Mouse (Mus musculus) CH12.LX (cell line): ENCODE data around the gene Adgrg5.

Source experiments
- BHLHE40 ChIP-seq: IDR thresholded peaks from 2 replicates; pipeline ENCODE4 v1.6.1; 2011; ENCODE audit warnings: mild to moderate bottlenecking, low read depth, low read length, improper control_type of control experiment
- CTCF ChIP-seq, 2 experiments: IDR thresholded peaks in 1 of 2; conservative IDR thresholded peaks in 1 of 2; 2 replicates each; pipeline ENCODE4 v1.5.1; 2011 to 2012; ENCODE audit warnings: low read depth in 2 of 2, low read length in 2 of 2, improper control_type of control experiment in 1 of 2, inconsistent platforms in 1 of 2, mild to moderate bottlenecking in 1 of 2, moderate library complexity in 1 of 2
- EP300 ChIP-seq: IDR thresholded peaks from 2 replicates; pipeline ENCODE4 v1.6.1; 2011; ENCODE audit warnings: low read length, improper control_type of control experiment
- HCFC1 ChIP-seq: IDR thresholded peaks from 2 replicates; pipeline ENCODE4 v1.6.1; 2012; ENCODE audit warnings: low read depth, mild to moderate bottlenecking, inconsistent platforms, low read length, improper control_type of control experiment
- KAT2A ChIP-seq: IDR thresholded peaks from 2 replicates; pipeline ENCODE4 v1.6.1; 2012; ENCODE audit warnings: low read length, improper control_type of control experiment, inconsistent platforms; ENCODE audit not compliant: insufficient replicate concordance
- MAX ChIP-seq: IDR thresholded peaks from 2 replicates; pipeline ENCODE4 v1.6.1; 2011; ENCODE audit warnings: low read length, improper control_type of control experiment
- MEF2A ChIP-seq: IDR thresholded peaks from 2 replicates; pipeline ENCODE4 v1.6.1; 2014; ENCODE audit warnings: low read depth, mild to moderate bottlenecking, inconsistent platforms, low read length, improper control_type of control experiment, borderline replicate concordance
- MXI1 ChIP-seq: IDR thresholded peaks from 2 replicates; pipeline ENCODE4 v1.6.1; 2011; ENCODE audit warnings: mild to moderate bottlenecking, low read depth, low read length, improper control_type of control experiment
- POLR2A ChIP-seq: IDR thresholded peaks from 2 replicates; pipeline ENCODE4 v1.6.1; 2011; ENCODE audit warnings: low read depth, mild to moderate bottlenecking, improper control_type of control experiment, low read length
- SMC3 ChIP-seq: IDR thresholded peaks from 2 replicates; pipeline ENCODE4 v1.6.1; 2011; ENCODE audit warnings: low read depth, low read length, improper control_type of control experiment
- TCF12 ChIP-seq: IDR thresholded peaks from 2 replicates; pipeline ENCODE4 v1.6.1; 2014; ENCODE audit warnings: low read depth, mild to moderate bottlenecking, inconsistent platforms, low read length, improper control_type of control experiment
- USF1 ChIP-seq: IDR thresholded peaks from 2 replicates; pipeline ENCODE4 v1.6.1; 2014; ENCODE audit warnings: low read depth, mild to moderate bottlenecking, inconsistent platforms, low read length, improper control_type of control experiment
- ZC3H11A ChIP-seq: IDR thresholded peaks from 2 replicates; pipeline ENCODE4 v1.6.1; 2012; ENCODE audit warnings: low read depth, mild to moderate bottlenecking, inconsistent platforms, low read length, improper control_type of control experiment
- ZKSCAN1 ChIP-seq: IDR thresholded peaks from 2 replicates; pipeline ENCODE4 v1.6.1; 2012; ENCODE audit warnings: low read depth, inconsistent platforms, low read length, improper control_type of control experiment, borderline replicate concordance

DNA sequence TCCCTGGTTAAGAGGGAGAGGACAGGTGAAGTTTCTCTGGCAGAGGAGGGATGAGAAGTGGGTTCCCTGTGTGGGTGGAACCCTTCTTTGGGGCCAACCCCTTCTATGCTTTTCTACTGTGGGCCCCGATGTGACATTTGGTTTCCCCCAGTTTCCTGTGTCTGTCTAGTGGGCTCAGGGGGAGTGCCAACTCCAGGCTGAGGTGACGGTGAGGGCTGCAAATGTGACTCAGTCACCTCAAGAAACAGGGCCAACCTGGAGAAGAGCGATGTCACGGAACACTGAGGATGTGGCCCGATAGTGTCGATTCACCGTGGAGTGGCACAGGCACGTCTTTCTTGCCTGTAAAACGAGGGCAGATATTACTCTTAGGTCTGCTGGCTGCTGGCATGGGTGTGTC lies 49.8 kb downstream of the Adgrg5 start:
- no peak for TF ChIP-seq BHLHE40
- TF ChIP-seq EP300: no peak
- TF ChIP-seq KAT2A: no peak
- no peak for TF ChIP-seq USF1
- no peak for TF ChIP-seq CTCF (conservative IDR thresholded peaks at IDR 0.05 in 1 of 2, IDR thresholded peaks at IDR 0.05 in 1 of 2; ENCODE audit: low read depth in 2 of 2, low read length in 2 of 2)
- TF ChIP-seq MXI1: no peak
- TF ChIP-seq TCF12: no peak
- TF ChIP-seq ZKSCAN1: no peak
- TF ChIP-seq HCFC1: no peak
- TF ChIP-seq ZC3H11A: no peak
- TF ChIP-seq MAX: no peak
- no peak for TF ChIP-seq MEF2A
- no peak for TF ChIP-seq POLR2A
- no peak for TF ChIP-seq SMC3
